Mouse (Mus musculus) ES-E14 (cell line): ENCODE results near the gene Ube2q2.

Experiments used
- MAFK ChIP-seq: IDR thresholded peaks from 2 replicates; pipeline ENCODE4 v1.6.1; 2014; ENCODE audit warnings: mild to moderate bottlenecking, low read depth, low read length, inconsistent platforms; ENCODE audit not compliant: insufficient read depth
- ZNF384 ChIP-seq: IDR thresholded peaks from 2 replicates; pipeline ENCODE4 v1.6.1; 2012; ENCODE audit warnings: low read depth, low read length, inconsistent platforms

DNA sequence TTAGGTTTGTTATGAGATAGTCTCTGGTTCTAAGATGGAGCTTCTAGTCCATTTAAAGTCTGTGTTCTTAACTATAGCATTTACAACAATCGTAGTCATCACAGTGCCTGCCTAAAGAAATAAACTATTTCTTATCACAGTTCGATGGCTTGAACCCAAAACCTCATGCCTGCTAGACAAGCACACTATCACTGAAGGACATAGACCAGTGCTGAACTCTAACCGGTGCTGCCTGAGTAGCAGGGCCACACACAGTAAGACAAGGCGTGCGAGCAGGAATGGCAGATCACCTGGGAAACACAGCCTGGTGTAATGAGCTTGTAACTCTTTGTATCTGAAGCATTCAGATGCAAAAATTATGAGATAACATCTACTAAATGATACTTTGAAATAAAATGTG, 92.2 kb downstream of the Ube2q2 start:
- TF ChIP-seq MAFK (no peak), ZNF384 (no peak)
